Mouse (Mus musculus) kidney, embryonic 14.5 days (tissue): ENCODE measurements at regions not wholly inside any gene's neighbourhood (a gene's known extent, or its start where the extent isn't known, plus 50 kb on each side); places are given as distances from the start of the nearest gene placed in this dataset.

ENCODE experiments used
- ATAC-seq: fragments of 200-750 bp; cut with Nextera tagmentation; 2 replicates; pipeline ENCODE4 v1.8.0; 2017; ENCODE audit warnings: moderate number of reproducible peaks, mild to moderate bottlenecking, moderate TSS enrichment, moderate library complexity; ENCODE audit not compliant: low FRiP score, low TSS enrichment
- H3K27ac ChIP-seq: fragments of 300-500 bp; sonication (generic); 2 replicates; pipeline ENCODE4 v1.5.1; 2014; ENCODE audit warnings: low read depth, mild to moderate bottlenecking, low read length, moderate library complexity, mixed read lengths
- H3K27me3 ChIP-seq: fragments of 300-500 bp; sonication (generic); 2 replicates; pipeline ENCODE4 v1.6.1; 2014; ENCODE audit warnings: mild to moderate bottlenecking, low read length; ENCODE audit not compliant: control insufficient read depth, insufficient read depth
- H3K36me3 ChIP-seq: fragments of 300-500 bp; sonication (generic); 2 replicates; pipeline ENCODE4 v1.6.1; 2014; ENCODE audit warnings: low read length, mixed read lengths; ENCODE audit not compliant: control insufficient read depth, insufficient read depth
- H3K4me1 ChIP-seq: fragments of 300-500 bp; sonication (generic); 2 replicates; pipeline ENCODE4 v1.6.1; 2014; ENCODE audit warnings: low read length, mixed read lengths; ENCODE audit not compliant: control insufficient read depth, insufficient read depth
- H3K4me2 ChIP-seq: fragments of 300-500 bp; sonication (generic); replicated peaks from 2 replicates; pipeline ENCODE4 v1.6.1; 2014; ENCODE audit warnings: low read depth, mild to moderate bottlenecking, low read length
- H3K4me3 ChIP-seq: fragments of 300-500 bp; sonication (generic); 2 replicates; pipeline ENCODE4 v1.5.1; 2014; ENCODE audit warnings: mild to moderate bottlenecking, low read length
- H3K9ac ChIP-seq: fragments of 300-500 bp; sonication (generic); 2 replicates; pipeline ENCODE4 v1.6.1; 2014; ENCODE audit warnings: low read depth, mild to moderate bottlenecking, low read length, moderate library complexity
- H3K9me3 ChIP-seq: fragments of 300-500 bp; sonication (generic); 2 replicates; pipeline ENCODE4 v1.6.1; 2016; ENCODE audit warnings: low read length; ENCODE audit not compliant: control insufficient read depth
- WGBS: fragments of 180-500 bp; shearing (Covaris S2); extraction: QIAGEN DNeasy Blood & Tissue Kit; methylation state at CpG from one replicate; pipeline ENCODE4 v1.1.7; 2014; 5-methylcytosine and 5-hydroxymethylcytosine counted together

DNA sequence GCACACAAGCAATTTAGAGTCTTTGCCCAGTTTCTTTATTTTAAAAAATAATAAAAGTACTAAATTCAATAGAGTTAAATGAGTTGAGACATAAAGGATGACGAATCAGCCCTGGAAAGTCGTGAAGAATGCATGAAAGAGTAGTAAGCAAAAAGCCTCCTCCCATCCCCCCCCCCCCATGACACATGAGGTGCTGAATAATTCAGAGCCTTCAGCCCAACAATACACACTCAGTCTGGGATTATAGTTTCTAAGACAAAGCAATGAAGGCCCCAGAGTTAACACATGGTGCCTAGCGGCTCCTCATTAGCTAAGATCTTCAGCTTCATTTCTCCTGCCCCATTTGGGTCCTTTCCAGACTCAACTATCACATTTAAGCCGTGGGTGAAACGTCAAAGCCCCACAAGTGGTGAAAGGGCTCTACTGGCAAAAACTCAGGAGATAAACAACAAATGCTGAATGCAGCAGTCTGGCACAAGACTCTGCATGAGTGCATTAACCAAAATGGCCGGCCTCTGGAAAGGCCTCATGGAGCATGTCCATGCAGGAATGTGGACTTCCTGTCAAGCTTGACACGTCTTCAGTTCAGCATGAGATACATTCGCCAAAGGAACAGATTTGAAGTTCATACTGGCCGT lies 560.9 kb upstream of the Gm26657 start:
- H3K27ac ChIP-seq, result no peak overlapping the region
- no peaks in the 10 kb centered on the region for H3K9me3 ChIP-seq
- no peaks in the 10 kb centered on the region for H3K27me3 ChIP-seq
- H3K4me2 ChIP-seq, result no peak overlapping the region
- H3K9ac ChIP-seq, result no peak overlapping the region
- no peaks in the 10 kb centered on the region for H3K4me1 ChIP-seq
- ATAC-seq, result no peak
- H3K36me3 ChIP-seq, result no peaks in the 10 kb centered on the region
- H3K4me3 ChIP-seq, result no peak overlapping the region
- 77% methylated on average over 9 of the region's 9 CpGs for WGBS

DNA sequence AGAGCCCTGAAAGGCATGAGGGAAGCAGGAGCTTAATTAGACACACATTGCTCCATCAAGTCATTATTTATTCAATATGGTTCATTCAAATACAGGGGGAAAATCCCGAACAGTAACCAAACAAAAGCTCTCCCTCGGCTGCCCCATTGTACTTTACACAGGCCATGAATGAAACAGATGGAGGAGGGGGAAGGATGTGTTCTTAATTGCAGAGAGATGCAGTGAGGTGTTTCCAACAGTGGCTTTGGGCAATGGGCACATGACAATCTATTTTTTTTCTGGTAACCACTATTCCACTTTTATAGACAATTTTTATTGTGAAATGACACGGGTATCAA lies 578.6 kb upstream of the Gm26657 start:
- Histone ChIP-seq H3K9me3 (no peaks in the 10 kb centered on the region; the same call in 1 of the 2 replicates), H3K9ac (no peak overlapping the region), H3K4me1 (no peaks in the 10 kb centered on the region), H3K27ac (no peak overlapping the region), H3K4me3 (no peak overlapping the region), H3K4me2 (no peak overlapping the region), H3K36me3 (no peaks in the 10 kb centered on the region), H3K27me3 (no peaks in the 10 kb centered on the region)
- 76% methylated on average over 3 of the region's 3 CpGs for WGBS
- ATAC-seq, result no peak

DNA sequence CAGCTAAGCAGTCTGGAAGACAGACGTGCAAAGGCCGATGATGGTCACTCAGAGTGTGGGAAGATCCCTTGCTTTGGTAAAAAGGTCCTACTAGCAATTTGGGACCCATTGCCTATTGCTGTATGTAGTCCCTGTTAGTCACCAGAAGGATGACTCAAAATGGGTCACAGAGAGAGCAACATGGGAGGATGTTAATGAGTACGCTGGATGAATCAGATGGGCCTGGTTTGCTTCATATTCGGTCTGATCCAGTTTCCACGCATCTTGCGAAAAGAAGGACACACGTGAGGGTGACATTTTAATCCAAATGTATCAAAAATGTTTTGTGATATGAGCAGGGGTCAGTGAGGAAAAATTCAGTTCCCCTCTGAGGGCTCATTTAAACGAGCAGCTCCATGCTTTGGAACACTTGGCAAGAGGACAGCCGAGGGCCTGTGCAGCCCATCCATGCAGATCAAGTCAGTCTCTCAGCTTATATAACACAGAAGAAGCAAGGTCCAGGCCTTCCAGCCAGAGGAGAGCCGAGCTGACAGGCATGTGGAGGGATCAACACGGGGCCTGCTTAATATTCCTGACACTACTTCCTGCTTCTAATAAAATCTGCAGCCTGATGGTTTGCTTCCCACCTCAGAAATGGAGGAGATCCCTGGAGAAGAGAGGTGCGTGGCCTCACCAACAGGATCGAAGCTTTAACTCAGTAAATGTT lies 579.2 kb upstream of the Gm26657 start:
- H3K4me2 ChIP-seq, result no peak overlapping the region
- no peaks in the 10 kb centered on the region; the same call in 1 of the 2 replicates for H3K9me3 ChIP-seq
- H3K36me3 ChIP-seq, result no peaks in the 10 kb centered on the region
- no peak for ATAC-seq
- H3K4me1 ChIP-seq, result no peaks in the 10 kb centered on the region
- WGBS, result 80% methylated on average over 13 of the region's 13 CpGs
- H3K27ac ChIP-seq, result no peak overlapping the region
- no peak overlapping the region for H3K4me3 ChIP-seq
- H3K9ac ChIP-seq, result no peak overlapping the region
- H3K27me3 ChIP-seq, result no peaks in the 10 kb centered on the region

DNA sequence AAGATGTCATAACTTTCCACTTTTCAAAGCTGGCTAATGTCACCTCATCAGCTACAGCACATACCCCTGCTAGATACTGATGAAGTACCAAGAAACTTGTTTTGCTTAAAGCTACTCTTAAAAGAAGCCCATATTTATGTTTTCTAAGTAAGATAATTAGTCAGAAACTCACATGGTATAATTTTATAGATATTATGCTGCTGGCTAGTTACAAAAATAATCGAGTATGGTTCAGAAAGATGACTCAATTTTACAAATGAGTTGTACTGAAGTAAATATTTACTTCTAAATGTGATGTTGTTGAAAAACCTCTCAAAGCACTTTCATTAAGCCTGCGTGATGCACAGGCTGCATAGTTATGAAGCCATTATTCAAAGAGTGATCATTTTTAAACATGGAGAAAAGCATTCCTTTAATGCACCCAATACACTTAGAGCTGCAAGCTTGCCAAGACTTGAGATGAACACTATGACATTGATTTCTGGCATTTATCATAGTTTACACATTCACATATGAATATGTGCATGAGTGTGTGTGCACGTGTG lies 582.3 kb upstream of the Gm26657 start:
- Histone ChIP-seq H3K27me3 (no peaks in the 10 kb centered on the region), H3K9ac (no peak overlapping the region), H3K27ac (no peak overlapping the region), H3K9me3 (no peaks in the 10 kb centered on the region; the same call in 1 of the 2 replicates), H3K36me3 (no peaks in the 10 kb centered on the region), H3K4me1 (no peaks in the 10 kb centered on the region), H3K4me2 (no peak overlapping the region), H3K4me3 (no peak overlapping the region)
- ATAC-seq, result no peak
- 85% methylated on average over 3 of the region's 3 CpGs for WGBS

DNA sequence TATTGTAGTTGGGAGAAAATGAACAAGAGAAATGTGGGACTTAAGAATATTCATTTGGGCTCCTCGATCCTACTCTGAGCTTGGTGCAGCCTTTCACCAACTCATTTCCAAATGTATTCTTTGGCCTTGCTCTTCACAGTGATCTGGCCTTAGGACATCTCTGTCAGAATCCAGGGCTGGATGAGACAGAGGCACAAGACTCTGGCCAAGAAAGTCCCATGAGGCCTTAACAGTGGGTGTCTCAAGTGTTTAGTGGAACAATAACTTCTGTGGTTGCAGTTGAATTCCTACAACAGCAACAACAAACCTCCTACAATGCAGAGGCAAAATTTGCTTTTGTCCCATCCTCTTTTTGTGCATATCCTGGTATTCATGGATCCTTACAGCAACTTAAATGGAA lies 589.2 kb upstream of the Gm26657 start:
- 92% methylated on average over 1 of the region's 1 CpGs for WGBS
- ATAC-seq, result no peak

DNA sequence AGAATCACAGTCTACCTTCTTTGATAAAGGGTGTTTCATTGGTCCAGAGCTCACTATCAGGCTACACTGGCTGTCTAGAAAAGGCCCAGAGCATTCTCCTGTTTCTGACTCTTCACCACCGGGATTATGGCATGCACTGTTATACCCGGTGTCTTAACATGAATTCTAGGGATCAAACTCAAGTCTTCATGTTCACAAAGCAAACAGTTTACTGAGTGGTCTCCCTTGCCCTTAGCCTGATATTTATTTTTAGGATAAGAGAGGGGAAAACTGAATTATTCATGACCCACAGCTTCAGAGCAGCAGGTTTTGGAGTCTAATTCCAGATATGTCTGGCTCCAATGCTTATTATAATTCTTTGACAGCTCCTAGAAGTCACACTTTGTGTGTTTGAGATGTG lies 596.0 kb upstream of the Gm26657 start:
- ATAC-seq, result no peak
- no peak overlapping the region for H3K27ac ChIP-seq
- no peak overlapping the region for H3K9ac ChIP-seq
- H3K4me2 ChIP-seq, result no peak overlapping the region
- H3K9me3 ChIP-seq, result no peaks in the 10 kb centered on the region
- H3K36me3 ChIP-seq, result no peaks in the 10 kb centered on the region
- no peaks in the 10 kb centered on the region for H3K27me3 ChIP-seq
- no peak overlapping the region for H3K4me3 ChIP-seq
- no peaks in the 10 kb centered on the region for H3K4me1 ChIP-seq
- WGBS, result 94% methylated on average over 2 of the region's 2 CpGs

More for the DNA sequence above, 589.2 kb upstream of the Gm26657 start:
- Histone ChIP-seq H3K4me2 (no peak overlapping the region), H3K4me1 (no peaks in the 10 kb centered on the region), H3K27me3 (no peaks in the 10 kb centered on the region), H3K27ac (no peak overlapping the region), H3K4me3 (no peak overlapping the region), H3K9ac (no peak overlapping the region), H3K36me3 (no peaks in the 10 kb centered on the region), H3K9me3 (no peaks in the 10 kb centered on the region)

DNA sequence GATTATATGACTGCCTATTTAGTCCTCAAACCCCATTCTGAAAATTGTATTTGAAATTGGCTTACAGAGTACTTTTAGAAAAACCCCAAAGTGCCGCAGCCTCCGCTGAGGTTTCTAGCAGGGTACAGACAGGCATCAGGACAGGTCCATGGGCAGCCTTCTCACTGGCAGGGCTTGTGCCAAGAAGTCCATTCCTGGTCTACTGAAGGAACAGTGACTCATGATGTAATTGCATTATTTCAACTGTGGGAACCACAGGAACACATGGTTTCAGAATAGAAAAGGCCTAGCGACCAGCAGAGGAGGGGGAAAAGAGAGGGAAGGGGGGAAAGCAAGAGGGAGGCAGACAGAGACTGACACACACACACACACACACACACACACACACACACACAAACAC lies 603.0 kb upstream of the Gm26657 start:
- Histone ChIP-seq H3K27ac (no peak overlapping the region), H3K36me3 (no peaks in the 10 kb centered on the region), H3K27me3 (no peaks in the 10 kb centered on the region), H3K9ac (no peak overlapping the region), H3K4me2 (no peak overlapping the region), H3K9me3 (no peaks in the 10 kb centered on the region), H3K4me3 (no peak overlapping the region), H3K4me1 (no peaks in the 10 kb centered on the region)
- WGBS, result 93% methylated on average over 3 of the region's 3 CpGs
- no peak for ATAC-seq

DNA sequence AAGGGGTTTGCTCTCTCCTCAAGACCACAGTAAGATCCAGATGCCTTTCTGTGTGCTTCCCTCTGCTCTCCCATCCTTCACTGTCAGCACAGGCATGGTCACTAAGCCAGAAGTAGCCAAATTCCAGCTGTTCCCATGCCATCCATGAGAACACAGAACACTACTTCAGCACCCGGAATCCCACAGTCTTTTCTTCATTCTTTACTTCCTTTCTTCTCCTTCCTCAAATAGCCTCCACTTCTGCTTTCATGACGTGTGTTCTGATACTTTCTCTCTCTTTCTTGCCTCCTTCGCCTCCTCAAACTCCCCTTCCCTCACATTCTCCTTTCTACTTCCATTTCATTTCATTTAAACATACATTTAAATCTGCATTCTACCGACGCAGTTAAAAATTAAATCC lies 602.1 kb upstream of the Klf4 start:
- Histone ChIP-seq H3K4me1 (no peaks in the 10 kb centered on the region), H3K9me3 (no peaks in the 10 kb centered on the region), H3K4me3 (no peak overlapping the region), H3K36me3 (no peaks in the 10 kb centered on the region), H3K27ac (no peak overlapping the region), H3K9ac (no peak overlapping the region), H3K27me3 (no peaks in the 10 kb centered on the region), H3K4me2 (no peak overlapping the region)
- WGBS, result 90% methylated on average over 5 of the region's 5 CpGs
- no peak for ATAC-seq

DNA sequence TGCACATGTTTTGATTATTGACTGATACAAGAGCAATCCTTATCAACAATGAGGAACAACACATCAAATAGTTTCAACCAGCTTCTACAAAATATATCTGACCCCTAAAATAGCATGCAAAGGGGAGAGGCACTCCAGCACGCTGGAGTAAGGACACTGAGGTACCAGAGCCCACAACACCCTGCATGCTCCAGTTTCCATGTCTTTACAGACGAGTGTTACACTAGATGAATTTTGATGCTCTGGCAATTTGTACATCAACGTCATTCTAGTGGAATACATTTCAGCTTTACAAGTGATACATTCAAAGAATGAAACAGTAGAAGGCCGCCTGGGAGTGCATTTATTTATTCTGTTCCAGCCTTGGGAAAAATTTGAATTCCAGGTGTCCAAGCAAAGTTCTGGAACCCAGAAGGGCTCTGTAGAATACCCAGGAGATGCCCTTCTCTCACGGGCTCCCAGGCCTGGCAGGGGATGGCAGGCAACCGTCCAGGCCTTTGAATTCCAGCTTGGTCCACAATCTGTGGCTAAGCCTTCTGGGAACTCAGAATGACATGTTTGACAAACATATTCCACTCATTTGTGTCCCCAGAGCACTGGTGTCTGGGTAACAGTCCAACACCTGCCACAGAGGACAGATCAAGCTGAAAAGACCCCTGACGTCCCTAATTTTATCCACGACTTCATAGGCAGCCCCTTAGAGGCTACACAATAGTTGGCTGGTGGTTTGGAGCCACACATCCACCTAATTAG lies 595.6 kb upstream of the Klf4 start:
- Histone ChIP-seq H3K27ac (no peak overlapping the region), H3K27me3 (no peaks in the 10 kb centered on the region), H3K36me3 (no peaks in the 10 kb centered on the region), H3K4me1 (no peaks in the 10 kb centered on the region), H3K4me3 (no peak overlapping the region), H3K4me2 (no peak overlapping the region), H3K9ac (no peak overlapping the region), H3K9me3 (no peaks in the 10 kb centered on the region)
- WGBS, result 78% methylated on average over 8 of the region's 8 CpGs
- ATAC-seq, result no peak
